ENCODE assay signal across 15 mouse cellular contexts in genomic region chr2:72016013-72016412, GRCm38 (mm10). TPM values are rescaled to one million over a fixed set of nuclear protein-coding genes. Genes with fewer than 3 reads are reported as not detected.
DNase-seq lines count a peak whose midpoint lies in the region; ATAC-seq lines count a peak whose summit lies in the region.
"Had no signal": no experiment of that assay in that cellular context is flagged by ENCODE, and none has a peak within 500 bp of the region (broad histone marks: within the 10 kb centered on the region; RNA-seq: fewer than 3 reads in every experiment).

No protein-coding gene starts in this region.

- intact Hi-C loops in left cerebral cortex, postnatal 36 days (cut with DNase I): loop anchor here (5.0 kb wide), 1 partner anchor 34 kb away; the partner anchor contains the start of gene Rapgef4

- H3K27ac ChIP-seq in embryonic facial prominence, embryonic 14.5 days (replicated peaks; ENCODE audit: low read depth, low read length): no peak overlapping the region
- no peak overlapping the region for H3K27ac ChIP-seq in embryonic facial prominence, embryonic 10.5 days (replicated peaks)
- H3K27ac ChIP-seq in midbrain, embryonic 11.5 days (ENCODE audit: low read depth, low read length): no peak overlapping the region
- no peak overlapping the region for H3K27ac ChIP-seq in midbrain, embryonic 13.5 days
- H3K27ac ChIP-seq: heart, adult 2 months; liver, embryonic 15.5 days; midbrain, embryonic 15.5 days; neural tube, embryonic 12.5 days had no signal

- peak; percentile 12 for DNase-seq in embryonic facial prominence, embryonic 14.5 days (ENCODE audit: low spot score)
- no peak for DNase-seq in embryonic facial prominence, embryonic 10.5 days (ENCODE audit: low spot score)
- DNase-seq in midbrain, embryonic 11.5 days (ENCODE audit: low spot score, missing footprints): peak; percentile 8
- peak; percentile 70 to 81 for DNase-seq in cerebellum, adult 18-20 months
- DNase-seq in left cerebral cortex, postnatal 36 days (ENCODE audit: low spot score in 2 of 2): peak; percentile 60 to 62
- DNase-seq in retina, postnatal 1 day: no peak
- no peak for DNase-seq in Muller cell, postnatal 12 days (ENCODE audit: inconsistent ontology term)
- DNase-seq: heart, adult 2 months; heart, postnatal 14 days; lung, postnatal 36 days had no signal

- no peak overlapping the region for H3K9ac ChIP-seq in embryonic facial prominence, embryonic 14.5 days (ENCODE audit: low read depth, low read length)
- H3K9ac ChIP-seq in midbrain, embryonic 11.5 days (ENCODE audit: low read length): no peak overlapping the region
- H3K9ac ChIP-seq in midbrain, embryonic 13.5 days (replicated peaks): no peak overlapping the region
- H3K9ac ChIP-seq: liver, embryonic 15.5 days; midbrain, embryonic 15.5 days; neural tube, embryonic 12.5 days had no signal

- H3K4me3 ChIP-seq in embryonic facial prominence, embryonic 14.5 days (ENCODE audit: low read depth, low read length): no peak overlapping the region
- no peak overlapping the region for H3K4me3 ChIP-seq in embryonic facial prominence, embryonic 10.5 days
- H3K4me3 ChIP-seq in midbrain, embryonic 11.5 days (ENCODE audit: low read depth, low read length): no peak overlapping the region
- H3K4me3 ChIP-seq in midbrain, embryonic 13.5 days (replicated peaks): no peak overlapping the region
- H3K4me3 ChIP-seq: heart, adult 2 months; liver, embryonic 15.5 days; midbrain, embryonic 15.5 days; neural tube, embryonic 12.5 days had no signal

- no peak overlapping the region for H3K4me2 ChIP-seq in embryonic facial prominence, embryonic 14.5 days (ENCODE audit: low read depth, low read length)
- H3K4me2 ChIP-seq in midbrain, embryonic 11.5 days: no peak overlapping the region
- no peak overlapping the region for H3K4me2 ChIP-seq in midbrain, embryonic 13.5 days (replicated peaks)
- H3K4me2 ChIP-seq: liver, embryonic 15.5 days; midbrain, embryonic 15.5 days; neural tube, embryonic 12.5 days had no signal

- H3K9me3 ChIP-seq in embryonic facial prominence, embryonic 14.5 days (ENCODE audit: control insufficient read depth, low read length): no peaks in the 10 kb centered on the region
- H3K9me3 ChIP-seq in embryonic facial prominence, embryonic 10.5 days: no peaks in the 10 kb centered on the region
- no peaks in the 10 kb centered on the region for H3K9me3 ChIP-seq in midbrain, embryonic 11.5 days (ENCODE audit: control insufficient read depth, low read length)
- no peaks in the 10 kb centered on the region for H3K9me3 ChIP-seq in midbrain, embryonic 13.5 days
- H3K9me3 ChIP-seq: liver, embryonic 15.5 days; midbrain, embryonic 15.5 days; neural tube, embryonic 12.5 days had no signal

- H3K36me3 ChIP-seq in embryonic facial prominence, embryonic 14.5 days (ENCODE audit: control insufficient read depth, insufficient read depth, low read length): no peaks in the 10 kb centered on the region
- no peaks in the 10 kb centered on the region for H3K36me3 ChIP-seq in embryonic facial prominence, embryonic 10.5 days (replicated peaks)
- H3K36me3 ChIP-seq in midbrain, embryonic 11.5 days (ENCODE audit: control insufficient read depth, insufficient read depth, low read length): no peaks in the 10 kb centered on the region
- H3K36me3 ChIP-seq in midbrain, embryonic 13.5 days: no peaks in the 10 kb centered on the region
- H3K36me3 ChIP-seq: liver, embryonic 15.5 days; midbrain, embryonic 15.5 days; neural tube, embryonic 12.5 days had no signal

- no peaks in the 10 kb centered on the region for H3K4me1 ChIP-seq in embryonic facial prominence, embryonic 14.5 days (ENCODE audit: control insufficient read depth, insufficient read depth, low read length)
- no peaks in the 10 kb centered on the region for H3K4me1 ChIP-seq in embryonic facial prominence, embryonic 10.5 days
- H3K4me1 ChIP-seq in midbrain, embryonic 11.5 days (ENCODE audit: control insufficient read depth, insufficient read depth, low read length): no peaks in the 10 kb centered on the region
- H3K4me1 ChIP-seq in midbrain, embryonic 13.5 days (replicated peaks): no peaks in the 10 kb centered on the region
- H3K4me1 ChIP-seq: liver, embryonic 15.5 days; midbrain, embryonic 15.5 days; neural tube, embryonic 12.5 days had no signal

- ATAC-seq in embryonic facial prominence, embryonic 14.5 days (ENCODE audit: low read depth): no peak
- no peak for ATAC-seq in midbrain, embryonic 11.5 days (ENCODE audit: low FRiP score)
- no peak for ATAC-seq in midbrain, embryonic 13.5 days
- ATAC-seq: inflammation-experienced regulatory T-cells, adult 6 months; midbrain, embryonic 15.5 days had no signal

- WGBS in embryonic facial prominence, embryonic 14.5 days: 41% methylated on average over 5 of the region's 5 CpGs
- WGBS in embryonic facial prominence, embryonic 10.5 days: 43% methylated on average over 5 of the region's 5 CpGs
- 47% methylated on average over 5 of the region's 5 CpGs for WGBS in midbrain, embryonic 11.5 days
- WGBS in midbrain, embryonic 13.5 days: 40% methylated on average over 5 of the region's 5 CpGs

- H3K27me3 ChIP-seq in embryonic facial prominence, embryonic 14.5 days (replicated peaks; ENCODE audit: control insufficient read depth, insufficient read depth, low read length): no peaks in the 10 kb centered on the region
- H3K27me3 ChIP-seq in embryonic facial prominence, embryonic 10.5 days (replicated peaks; ENCODE audit: low read depth, poor library complexity, severe bottlenecking): no peaks in the 10 kb centered on the region
- no peaks in the 10 kb centered on the region for H3K27me3 ChIP-seq in midbrain, embryonic 11.5 days (ENCODE audit: control insufficient read depth, insufficient read depth, low read length)
- no peaks in the 10 kb centered on the region for H3K27me3 ChIP-seq in midbrain, embryonic 13.5 days
- H3K27me3 ChIP-seq: liver, embryonic 15.5 days; midbrain, embryonic 15.5 days; neural tube, embryonic 12.5 days had no signal

RNA-seq across cellular contexts. Expression of gene Rapgef4, which starts 35.0 kb away (rescaled TPM):
- 2.6 and 2.9 TPM in 2 replicates for polyA plus RNA-seq in embryonic facial prominence, embryonic 14.5 days (2014; fragmentation: Nextera tagmentation; extraction: Ambion mirVana)
- polyA plus RNA-seq in embryonic facial prominence, embryonic 10.5 days (2016; fragmentation: Nextera tagmentation; extraction: Ambion mirVana): 2.9 and 3.5 TPM in 2 replicates
- polyA plus RNA-seq in midbrain, embryonic 11.5 days (2014; fragmentation: Nextera tagmentation; extraction: Ambion mirVana): 2.0 TPM in 2 replicates
- polyA plus RNA-seq in midbrain, embryonic 13.5 days (2015; fragmentation: Nextera tagmentation; extraction: Ambion mirVana): 11.3 and 12.5 TPM in 2 replicates
- 100 to 1,000 TPM; 419 to 456 TPM for total RNA-seq in left cerebral cortex, postnatal 36 days (2021)

Comparison
In these comparisons a context has a peak if more than half of its experiments do, and no peak if none do; other contexts are left out.
1. DNase-seq: peak in embryonic facial prominence, embryonic 14.5 days (single experiment), midbrain, embryonic 11.5 days (single experiment), cerebellum, adult 18-20 months (2 of 2) and left cerebral cortex, postnatal 36 days (2 of 2); none in embryonic facial prominence, embryonic 10.5 days (single experiment), retina, postnatal 1 day (single experiment) and Muller cell, postnatal 12 days (single experiment).